Mouse (Mus musculus) testis, adult 2 months (tissue): Measurements from ENCODE around the gene Plekhg1. TPM values are rescaled to one million over a fixed set of nuclear protein-coding genes. Genes with fewer than 3 reads are reported as not detected.

Experiments
- H3K27ac ChIP-seq: fragments of 200-500 bp; 2 replicates; pipeline ENCODE4 v1.5.1; 2012; ENCODE audit warnings: low read depth, low read length; ENCODE audit not compliant: control insufficient read depth, insufficient read depth
- H3K27me3 ChIP-seq: fragments of 200-500 bp; 2 replicates; pipeline ENCODE4 v1.6.1; 2012; ENCODE audit warnings: mild to moderate bottlenecking, low read length, moderate library complexity; ENCODE audit not compliant: control insufficient read depth, insufficient read depth
- H3K36me3 ChIP-seq: fragments of 200-500 bp; 2 replicates; pipeline ENCODE4 v1.6.1; 2012; ENCODE audit warnings: mild to moderate bottlenecking, low read length; ENCODE audit not compliant: control insufficient read depth, insufficient read depth
- H3K4me1 ChIP-seq: fragments of 200-500 bp; 2 replicates; pipeline ENCODE4 v1.6.1; 2012; ENCODE audit warnings: low read length; ENCODE audit not compliant: control insufficient read depth, insufficient read depth
- H3K4me3 ChIP-seq: fragments of 200-500 bp; 2 replicates; pipeline ENCODE4 v1.5.1; 2012; ENCODE audit warnings: low read depth, mild to moderate bottlenecking, low read length, moderate library complexity, mixed read lengths; ENCODE audit not compliant: control insufficient read depth
- CTCF ChIP-seq: fragments of 200-500 bp; IDR thresholded peaks from 2 replicates; pipeline ENCODE4 v1.5.1; 2012; ENCODE audit warnings: low read depth, mild to moderate bottlenecking, inconsistent platforms, low read length, moderate library complexity; ENCODE audit not compliant: control insufficient read depth, insufficient read depth, insufficient replicate concordance
- POLR2A ChIP-seq: fragments of 200-500 bp; IDR thresholded peaks from 2 replicates; pipeline ENCODE4 v1.6.1; 2012; ENCODE audit warnings: low read depth, mild to moderate bottlenecking, inconsistent platforms, low read length, moderate library complexity; ENCODE audit not compliant: control insufficient read depth
- polyA plus RNA-seq: library from polyadenylated mRNA; depleted of rRNA; stranded (reverse); fragments of >200 nt; gene quantifications from 2 replicates; pipeline ENCODE4 v1.2.3, GENCODE M21; 2012

Gene Plekhg1
- polyA plus RNA-seq, 1 experiment, result 4.8 TPM

- no peaks in the 10 kb centered on the region for H3K36me3 ChIP-seq
Observed at GRCm38 (mm10) chr10:3776761-3777160, 36.6 kb downstream of the Plekhg1 start.

GRCm38 (mm10) chr10:3785362-3785761, 45.2 kb downstream of the Plekhg1 start:
- TF ChIP-seq POLR2A (no peak), CTCF (no peak)
- no peaks in the 10 kb centered on the region for H3K36me3 ChIP-seq

More at GRCm38 (mm10) chr10:3776761-3777160, 36.6 kb downstream of the Plekhg1 start:
- no peaks in the 10 kb centered on the region for H3K4me1 ChIP-seq
- H3K27ac ChIP-seq, result no peak overlapping the region
- TF ChIP-seq POLR2A (no peak), CTCF (no peak)
- H3K27me3 ChIP-seq, result no peaks in the 10 kb centered on the region
- no peak overlapping the region for H3K4me3 ChIP-seq

GRCm38 (mm10) chr10:3786531-3786930, 46.4 kb downstream of the Plekhg1 start:
- Histone ChIP-seq H3K36me3 (no peaks in the 10 kb centered on the region), H3K4me1 (no peaks in the 10 kb centered on the region), H3K27ac (no peak overlapping the region), H3K4me3 (no peak overlapping the region), H3K27me3 (no peaks in the 10 kb centered on the region)
- no peak for TF ChIP-seq CTCF
- no peak for TF ChIP-seq POLR2A

More at GRCm38 (mm10) chr10:3785362-3785761, 45.2 kb downstream of the Plekhg1 start:
- Histone ChIP-seq H3K27me3 (no peaks in the 10 kb centered on the region), H3K27ac (no peak overlapping the region), H3K4me1 (no peaks in the 10 kb centered on the region), H3K4me3 (no peak overlapping the region)

- Histone ChIP-seq H3K27me3 (no peaks in the 10 kb centered on the region), H3K27ac (no peak overlapping the region), H3K36me3 (no peaks in the 10 kb centered on the region), H3K4me3 (no peak overlapping the region), H3K4me1 (no peaks in the 10 kb centered on the region)
- TF ChIP-seq CTCF (no peak), POLR2A (no peak)
Observed at GRCm38 (mm10) chr10:3787006-3787405, 46.8 kb downstream of the Plekhg1 start.

GRCm38 (mm10) chr10:3793825-3794224, 53.7 kb downstream of the Plekhg1 start:
- H3K4me1 ChIP-seq, result no peaks in the 10 kb centered on the region
- no peak overlapping the region for H3K27ac ChIP-seq
- no peaks in the 10 kb centered on the region for H3K36me3 ChIP-seq
- H3K27me3 ChIP-seq, result no peaks in the 10 kb centered on the region
- TF ChIP-seq CTCF (no peak), POLR2A (no peak)
- H3K4me3 ChIP-seq, result no peak overlapping the region

GRCm38 (mm10) chr10:3799455-3799854, 59.3 kb downstream of the Plekhg1 start:
- Histone ChIP-seq H3K4me1 (no peaks in the 10 kb centered on the region), H3K36me3 (no peaks in the 10 kb centered on the region), H3K27me3 (no peaks in the 10 kb centered on the region), H3K27ac (no peak overlapping the region), H3K4me3 (no peak overlapping the region)
- TF ChIP-seq CTCF, result no peak
- TF ChIP-seq POLR2A, result no peak

- TF ChIP-seq CTCF (no peak), POLR2A (no peak)
- H3K27ac ChIP-seq, result no peak overlapping the region
- H3K27me3 ChIP-seq, result no peaks in the 10 kb centered on the region
- H3K36me3 ChIP-seq, result no peaks in the 10 kb centered on the region
- no peaks in the 10 kb centered on the region for H3K4me1 ChIP-seq
- no peak overlapping the region for H3K4me3 ChIP-seq
Observed at GRCm38 (mm10) chr10:3801254-3801653, 61.1 kb downstream of the Plekhg1 start.

- H3K36me3 ChIP-seq, result no peaks in the 10 kb centered on the region
- H3K27ac ChIP-seq, result no peak overlapping the region
- H3K4me1 ChIP-seq, result no peaks in the 10 kb centered on the region
- no peaks in the 10 kb centered on the region for H3K27me3 ChIP-seq
- TF ChIP-seq POLR2A, result no peak
- no peak for TF ChIP-seq CTCF
- no peak overlapping the region for H3K4me3 ChIP-seq
Observed at GRCm38 (mm10) chr10:3805334-3805733, 65.2 kb downstream of the Plekhg1 start.
